Comparison of ENCODE assay signal across 8 mouse cellular contexts in the genomic region with DNA sequence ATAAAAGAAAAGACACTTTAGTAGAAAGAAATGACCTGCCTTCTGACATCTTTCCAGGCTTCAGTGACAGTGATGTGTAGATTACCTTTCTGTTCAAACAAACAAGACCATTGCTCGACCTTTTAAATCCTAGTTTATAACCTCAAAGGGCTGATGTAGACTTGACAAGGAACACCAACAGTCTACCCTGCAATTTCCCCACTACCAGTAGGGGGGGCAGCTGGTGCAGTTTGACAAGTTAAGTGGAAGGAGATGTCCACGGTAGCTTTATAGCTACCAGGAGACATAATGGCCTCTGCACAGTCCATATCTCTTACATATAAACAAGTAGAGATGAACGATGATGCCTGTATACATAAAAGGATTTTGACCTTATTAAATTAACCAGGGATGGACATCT.
DNase-seq lines count a peak whose midpoint lies in the region; ATAC-seq lines count a peak whose summit lies in the region.

No protein-coding gene starts in this region.

- intact Hi-C loops in gastrocnemius, postnatal 36 days (cut with DNase I), result loop anchor here (5.0 kb wide), 1 partner anchor 678 kb away; no protein-coding TSS in a partner anchor

- no peak overlapping the region for H3K4me2 ChIP-seq in liver, embryonic 12.5 days

- no peak overlapping the region for H3K27ac ChIP-seq in liver, embryonic 12.5 days

- no peak overlapping the region for H3K9ac ChIP-seq in liver, embryonic 12.5 days

- 27% methylated on average over 3 of the region's 3 CpGs for WGBS in liver, embryonic 12.5 days (ENCODE audit: insufficient replicate concordance)

- no peaks in the 10 kb centered on the region for H3K4me1 ChIP-seq in liver, embryonic 12.5 days

- no peak for ATAC-seq in liver, embryonic 12.5 days
- peak; percentile 86 for ATAC-seq in megakaryocyte progenitor cell, adult 5-6 weeks (replicated peaks; ENCODE audit: poor library complexity)

- no peaks in the 10 kb centered on the region for H3K9me3 ChIP-seq in liver, embryonic 12.5 days (replicated peaks)

- H3K27me3 ChIP-seq in liver, embryonic 12.5 days (replicated peaks), result no peaks in the 10 kb centered on the region

- DNase-seq in liver, result peak; percentile 48
- peak; percentile 81 for DNase-seq in R1 (ENCODE audit: low read depth, low spot score)
- peak; percentile 76 to 81 for DNase-seq in cerebellum, postnatal 14 days
- peak; percentile 52 to 60 for DNase-seq in gastrocnemius, postnatal 36 days
- peak; percentile 20 to 54 for DNase-seq in layer of hippocampus, postnatal 14 days (ENCODE audit: low spot score in 2 of 2)
- peak; percentile 55 to 66 for DNase-seq in urinary bladder, postnatal 36 days (ENCODE audit: low spot score in 2 of 2)

- no peak overlapping the region for H3K4me3 ChIP-seq in liver, embryonic 12.5 days

- no peaks in the 10 kb centered on the region for H3K36me3 ChIP-seq in liver, embryonic 12.5 days
